Mouse (Mus musculus) midbrain, embryonic 14.5 days (tissue): Measurements from ENCODE around the gene Ptpn11. TPM values are rescaled to one million over a fixed set of nuclear protein-coding genes. Genes with fewer than 3 reads are reported as not detected.

Experiments used
- ATAC-seq: fragments of 200-750 bp; cut with Nextera tagmentation; 2 replicates; pipeline ENCODE4 v1.8.0; 2017; ENCODE audit warnings: moderate number of reproducible peaks, moderate library complexity; ENCODE audit not compliant: low FRiP score, low TSS enrichment
- DNase-seq: peaks from one replicate; pipeline ENCODE4 v3.0.0-alpha.2; 2015
- H3K27ac ChIP-seq: fragments of 300-500 bp; sonication (generic); replicated peaks from 2 replicates; pipeline ENCODE4 v1.5.1; 2014; ENCODE audit warnings: mild to moderate bottlenecking, low read depth, low read length, moderate library complexity
- H3K27me3 ChIP-seq: fragments of 300-500 bp; sonication (generic); 2 replicates; pipeline ENCODE4 v1.6.1; 2014; ENCODE audit warnings: low read length, control low read depth, mixed read lengths; ENCODE audit not compliant: control insufficient read depth, insufficient read depth
- H3K36me3 ChIP-seq: fragments of 300-500 bp; sonication (generic); 2 replicates; pipeline ENCODE4 v1.6.1; 2014; ENCODE audit warnings: low read length, control low read depth; ENCODE audit not compliant: control insufficient read depth, insufficient read depth
- H3K4me1 ChIP-seq: fragments of 300-500 bp; sonication (generic); 2 replicates; pipeline ENCODE4 v1.6.1; 2014; ENCODE audit warnings: mild to moderate bottlenecking, antibody characterized with exemption, low read length, control low read depth; ENCODE audit not compliant: control insufficient read depth, insufficient read depth
- H3K4me2 ChIP-seq: fragments of 300-500 bp; sonication (generic); 2 replicates; pipeline ENCODE4 v1.6.1; 2014; ENCODE audit warnings: mild to moderate bottlenecking, low read length, moderate library complexity
- H3K4me3 ChIP-seq: fragments of 300-500 bp; sonication (generic); replicated peaks from 2 replicates; pipeline ENCODE4 v1.5.1; 2014; ENCODE audit warnings: low read depth, low read length
- H3K9ac ChIP-seq: fragments of 300-500 bp; sonication (generic); replicated peaks from 2 replicates; pipeline ENCODE4 v1.6.1; 2014; ENCODE audit warnings: mild to moderate bottlenecking, low read length, moderate library complexity
- H3K9me3 ChIP-seq: fragments of 300-500 bp; sonication (generic); 2 replicates; pipeline ENCODE4 v1.6.1; 2016; ENCODE audit warnings: low read length, control low read depth, mixed read lengths; ENCODE audit not compliant: control insufficient read depth
- WGBS: fragments of 180-500 bp; shearing (Covaris S2); extraction: QIAGEN DNeasy Blood & Tissue Kit; methylation state at CpG from one replicate; pipeline ENCODE4 v1.1.7; 2014; 5-methylcytosine and 5-hydroxymethylcytosine counted together
- polyA plus RNA-seq: library from polyadenylated mRNA; unstranded; fragments of >200 nt; fragmentation: Nextera tagmentation; extraction: Ambion mirVana; gene quantifications from 2 replicates; pipeline ENCODE4 v1.2.1, GENCODE M21; 2014

Ptpn11 gene
- polyA plus RNA-seq, 1 experiment from 2014 or later, result 29.7 TPM

GRCm38 (mm10) chr5:121087733-121088132 is 103.5 kb downstream of the Ptpn11 start:
- H3K4me3 ChIP-seq, result no peak overlapping the region
- H3K4me2 ChIP-seq, result no peak overlapping the region
- H3K9ac ChIP-seq, result no peak overlapping the region
- H3K36me3 ChIP-seq, result no peaks in the 10 kb centered on the region
- 69% methylated on average over 7 of the region's 7 CpGs for WGBS
- peaks cover 6% of the 10 kb centered on the region for H3K4me1 ChIP-seq
- DNase-seq (no peak), ATAC-seq (no peak)
- no peak overlapping the region for H3K27ac ChIP-seq
- no peaks in the 10 kb centered on the region for H3K27me3 ChIP-seq
- H3K9me3 ChIP-seq, result peaks cover 4% of the 10 kb centered on the region; the same call in 1 of the 2 replicates

DNA sequence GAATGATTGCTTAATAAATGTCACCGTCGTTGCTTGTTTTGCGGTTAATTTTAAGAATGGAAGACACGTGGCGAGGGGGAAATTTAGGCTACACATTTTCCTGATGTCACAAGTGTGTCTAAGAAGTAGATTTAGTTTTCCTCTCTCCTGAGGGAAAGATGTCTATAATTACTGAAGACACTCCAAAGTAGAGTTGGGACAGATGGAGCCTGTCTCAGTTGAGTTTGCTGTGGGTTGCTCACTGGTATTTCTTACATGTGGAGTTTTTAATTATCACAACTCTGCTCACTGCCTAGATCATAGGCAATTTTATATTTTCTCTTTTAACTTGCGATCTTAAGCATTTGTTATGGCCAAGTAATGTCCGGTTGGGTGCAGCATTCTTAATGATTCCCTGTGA is 108.6 kb downstream of the Ptpn11 start:
- no peaks in the 10 kb centered on the region for H3K36me3 ChIP-seq
- WGBS, result 94% methylated on average over 7 of the region's 7 CpGs
- H3K9me3 ChIP-seq, result no peaks in the 10 kb centered on the region
- ATAC-seq (no peak), DNase-seq (no peak)
- no peaks in the 10 kb centered on the region for H3K27me3 ChIP-seq
- H3K4me2 ChIP-seq, result no peak overlapping the region
- no peak overlapping the region for H3K9ac ChIP-seq
- no peak overlapping the region for H3K27ac ChIP-seq
- no peak overlapping the region for H3K4me3 ChIP-seq
- H3K4me1 ChIP-seq, result no peaks in the 10 kb centered on the region

DNA sequence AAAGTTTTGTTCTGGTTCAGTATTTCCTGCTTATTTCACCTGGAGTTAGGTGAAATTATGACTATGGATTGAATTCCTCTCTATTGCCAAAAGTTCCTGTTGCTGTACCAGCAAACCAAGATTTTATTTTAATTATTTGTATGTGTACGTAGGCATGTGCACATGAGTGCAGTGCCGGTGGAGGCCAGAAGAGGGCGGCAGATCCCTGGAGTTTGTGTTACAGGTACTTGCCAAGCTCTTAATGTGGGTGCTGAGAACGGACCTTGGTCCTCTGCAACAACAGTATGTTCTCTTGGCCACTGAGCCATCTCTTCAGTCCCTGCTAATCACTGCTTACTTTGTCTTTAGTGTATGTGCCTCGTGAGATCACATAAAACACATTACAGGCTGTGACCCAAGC is 109.4 kb downstream of the Ptpn11 start:
- 82% methylated on average over 5 of the region's 5 CpGs for WGBS
- ATAC-seq, result no peak
- DNase-seq, result no peak
- Histone ChIP-seq H3K27ac (no peak overlapping the region), H3K9ac (no peak overlapping the region), H3K4me1 (peaks cover 5% of the 10 kb centered on the region), H3K36me3 (no peaks in the 10 kb centered on the region), H3K9me3 (no peaks in the 10 kb centered on the region), H3K4me2 (no peak overlapping the region), H3K4me3 (no peak overlapping the region), H3K27me3 (no peaks in the 10 kb centered on the region)

Other genes starting within 250 kb of the Ptpn11 start
- 15.6 and 15.8 TPM in 2 replicates for gene Rph3a, start 181.3 kb downstream of the Ptpn11 start, polyA plus RNA-seq
- gene Rpl6, start 13.1 kb upstream of the Ptpn11 start, polyA plus RNA-seq, result 432 and 438 TPM in 2 replicates
- 32.1 and 35.4 TPM in 2 replicates for gene Hectd4, start 28.8 kb upstream of the Ptpn11 start, polyA plus RNA-seq
- 137 and 146 TPM in 2 replicates for gene Trafd1, start 194.2 kb upstream of the Ptpn11 start, polyA plus RNA-seq
- 42.9 and 60.7 TPM in 2 replicates for gene Naa25, start 206.5 kb upstream of the Ptpn11 start, polyA plus RNA-seq